In the genomic region with DNA sequence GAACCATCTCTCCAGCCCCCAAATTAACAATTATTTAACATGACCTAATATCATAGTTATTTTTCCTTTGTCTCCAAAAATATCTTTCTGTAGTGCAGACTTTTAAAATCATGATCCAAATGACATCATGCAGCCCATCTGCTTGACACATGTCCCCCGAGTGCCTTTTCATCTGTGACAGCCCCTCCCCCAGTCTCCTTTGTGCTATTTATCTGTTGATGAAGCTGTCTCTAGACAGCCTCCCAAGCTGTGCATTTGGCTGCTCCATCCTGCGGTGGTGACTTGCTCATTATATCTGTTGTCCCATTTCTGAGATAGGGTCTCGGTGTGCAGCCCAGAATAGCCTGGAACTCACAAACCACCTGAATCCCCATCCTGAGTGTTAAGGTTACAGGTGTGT, we compare ENCODE assay signal across 14 mouse cellular contexts. TPM values are rescaled to one million over a fixed set of nuclear protein-coding genes. Genes with fewer than 3 reads are reported as not detected.
A peak's percentile ranks its signal among the peaks of the same experiment; 100 is the strongest.
DNase-seq lines count a peak whose midpoint lies in the region; ATAC-seq lines count a peak whose summit lies in the region.
"Had no signal": no experiment of that assay in that cellular context is flagged by ENCODE, and none has a peak within 500 bp of the region (broad histone marks: within the 10 kb centered on the region; RNA-seq: fewer than 3 reads in every experiment).

No protein-coding gene starts in this region.

- 29% methylated on average over 3 of the region's 3 CpGs for WGBS in midbrain, embryonic 13.5 days
- WGBS in midbrain, embryonic 16.5 days: 21% methylated on average over 3 of the region's 3 CpGs
- WGBS in hindbrain, embryonic 12.5 days: 21% methylated on average over 3 of the region's 3 CpGs

- H3K4me1 ChIP-seq in midbrain, embryonic 13.5 days (replicated peaks): peaks cover 30% of the 10 kb centered on the region
- peaks cover 5% of the 10 kb centered on the region; the same call in 1 of the 2 replicates for H3K4me1 ChIP-seq in midbrain, embryonic 16.5 days (ENCODE audit: control insufficient read depth, insufficient read depth, low read length)
- peaks cover 40% of the 10 kb centered on the region for H3K4me1 ChIP-seq in hindbrain, embryonic 12.5 days

- no peak overlapping the region for H3K4me3 ChIP-seq in midbrain, embryonic 13.5 days (replicated peaks)
- H3K4me3 ChIP-seq in midbrain, embryonic 16.5 days (ENCODE audit: low read depth, low read length): no peak overlapping the region
- H3K4me3 ChIP-seq in hindbrain, embryonic 12.5 days: no peak overlapping the region
- H3K4me3 ChIP-seq: gastrocnemius, adult 2 months; heart, embryonic 13.5 days; kidney, embryonic 15.5 days had no signal

- peak; percentile 84 for DNase-seq in layer of hippocampus, adult 9-11 months
- no peak for DNase-seq in T-cell, adult 2 months (ENCODE audit: low spot score)
- DNase-seq in spleen, postnatal 36 days (ENCODE audit: low spot score in 2 of 2): no peak
- DNase-seq: cerebellum, adult 8-10 months; gastrocnemius, adult 2 months had no signal

- H3K36me3 ChIP-seq in midbrain, embryonic 13.5 days: peaks cover 6% of the 10 kb centered on the region; the same call in 1 of the 2 replicates
- no peaks in the 10 kb centered on the region for H3K36me3 ChIP-seq in midbrain, embryonic 16.5 days (ENCODE audit: control insufficient read depth, insufficient read depth, low read length)
- H3K36me3 ChIP-seq in hindbrain, embryonic 12.5 days: peaks cover 17% of the 10 kb centered on the region; the same call in 1 of the 2 replicates
- H3K36me3 ChIP-seq: kidney, embryonic 15.5 days had no signal

- no peaks in the 10 kb centered on the region for H3K9me3 ChIP-seq in midbrain, embryonic 13.5 days
- H3K9me3 ChIP-seq in midbrain, embryonic 16.5 days (replicated peaks; ENCODE audit: control insufficient read depth, low read length, poor library complexity, severe bottlenecking): no peaks in the 10 kb centered on the region
- H3K9me3 ChIP-seq in hindbrain, embryonic 12.5 days (replicated peaks): no peaks in the 10 kb centered on the region
- H3K9me3 ChIP-seq: heart, embryonic 13.5 days; kidney, embryonic 15.5 days had no signal

- H3K27me3 ChIP-seq in midbrain, embryonic 13.5 days: no peaks in the 10 kb centered on the region
- H3K27me3 ChIP-seq in midbrain, embryonic 16.5 days (ENCODE audit: control insufficient read depth, insufficient read depth, low read depth, low read length): no peaks in the 10 kb centered on the region
- H3K27me3 ChIP-seq in hindbrain, embryonic 12.5 days: no peaks in the 10 kb centered on the region
- H3K27me3 ChIP-seq: heart, embryonic 13.5 days; kidney, embryonic 15.5 days had no signal

- no peak for ATAC-seq in midbrain, embryonic 13.5 days
- ATAC-seq in midbrain, embryonic 16.5 days: no peak
- peak; percentile 14; the same call in 1 of the 2 replicates for ATAC-seq in hindbrain, embryonic 12.5 days (ENCODE audit: low FRiP score)
- ATAC-seq in monocyte, adult 5-6 weeks (replicated peaks; ENCODE audit: insufficient number of reproducible peaks, low FRiP score, low TSS enrichment, poor library complexity, severe bottlenecking): no peak

- H3K27ac ChIP-seq in midbrain, embryonic 13.5 days: 0 out of 2 replicates have a peak overlapping the region, but pooled peaks have one; percentile 6
- no peak overlapping the region for H3K27ac ChIP-seq in midbrain, embryonic 16.5 days (ENCODE audit: low read length)
- H3K27ac ChIP-seq in hindbrain, embryonic 12.5 days: peak overlapping the region; percentile 76
- H3K27ac ChIP-seq: gastrocnemius, adult 2 months; heart, embryonic 13.5 days; kidney, embryonic 15.5 days; macrophage had no signal

- no peak overlapping the region for H3K9ac ChIP-seq in midbrain, embryonic 13.5 days (replicated peaks)
- H3K9ac ChIP-seq in midbrain, embryonic 16.5 days (ENCODE audit: low read depth, low read length): no peak overlapping the region
- no peak overlapping the region for H3K9ac ChIP-seq in hindbrain, embryonic 12.5 days
- H3K9ac ChIP-seq: heart, embryonic 13.5 days; kidney, embryonic 15.5 days had no signal

- H3K4me2 ChIP-seq in midbrain, embryonic 13.5 days (replicated peaks): no peak overlapping the region
- no peak overlapping the region for H3K4me2 ChIP-seq in midbrain, embryonic 16.5 days (ENCODE audit: low read length)
- H3K4me2 ChIP-seq in hindbrain, embryonic 12.5 days (replicated peaks): no peak overlapping the region
- H3K4me2 ChIP-seq: heart, embryonic 13.5 days; kidney, embryonic 15.5 days had no signal

RNA-seq across cellular contexts. Expression of a gene that starts 16.1 kb away (rescaled TPM):
- 9.0 and 17.2 TPM in 2 replicates for polyA plus RNA-seq in midbrain, embryonic 13.5 days (2015; fragmentation: Nextera tagmentation; extraction: Ambion mirVana)
- 2.5 and 2.9 TPM in 2 replicates for polyA plus RNA-seq in midbrain, embryonic 16.5 days (2015; fragmentation: Nextera tagmentation; extraction: Ambion mirVana)
- 39.2 and 47.1 TPM in 2 replicates for polyA plus RNA-seq in hindbrain, embryonic 12.5 days (2016; fragmentation: Nextera tagmentation; extraction: Ambion mirVana)
- 0.49 to 1.6 TPM in 2 of 3 replicates, not detected in the other for total RNA-seq in monocyte, adult 5-6 weeks (2017)
- total RNA-seq: gastrocnemius, adult 2 months; neutrophil, adult 5-6 weeks had no signal
- polyA plus RNA-seq: liver, embryonic 16.5 days; macrophage had no signal

RNA-seq across cellular contexts. Expression of a gene that starts 33.8 kb away (rescaled TPM):
- 531 and 554 TPM in 2 replicates for polyA plus RNA-seq in midbrain, embryonic 13.5 days (2015; fragmentation: Nextera tagmentation; extraction: Ambion mirVana)
- polyA plus RNA-seq in midbrain, embryonic 16.5 days (2015; fragmentation: Nextera tagmentation; extraction: Ambion mirVana): 405 and 414 TPM in 2 replicates
- polyA plus RNA-seq in hindbrain, embryonic 12.5 days (2016; fragmentation: Nextera tagmentation; extraction: Ambion mirVana): 512 and 534 TPM in 2 replicates
- total RNA-seq in monocyte, adult 5-6 weeks (2017): 1,253 to 1,571 TPM (median 1,557 TPM) in 3 replicates
